Mouse (Mus musculus) kidney, adult 2 months (tissue): Measurements from ENCODE around the gene Scmh1. TPM values are rescaled to one million over a fixed set of nuclear protein-coding genes. Genes with fewer than 3 reads are reported as not detected.

ENCODE experiments used
- DNase-seq: peaks from one replicate; pipeline ENCODE4 v3.0.0; 2021
- H3K27ac ChIP-seq: fragments of 200-500 bp; 2 replicates; pipeline ENCODE4 v1.5.1; 2012; ENCODE audit warnings: low read depth, low read length, control low read depth, inconsistent platforms; ENCODE audit not compliant: insufficient read depth
- H3K27me3 ChIP-seq: fragments of 200-500 bp; replicated peaks from 2 replicates; pipeline ENCODE4 v1.6.1; 2012; ENCODE audit warnings: mild to moderate bottlenecking, moderate library complexity, low read length, inconsistent platforms; ENCODE audit not compliant: control insufficient read depth, insufficient read depth
- H3K36me3 ChIP-seq: fragments of 200-500 bp; 2 replicates; pipeline ENCODE4 v1.6.1; 2012; ENCODE audit warnings: mild to moderate bottlenecking, moderate library complexity, low read length, inconsistent platforms; ENCODE audit not compliant: control insufficient read depth, insufficient read depth
- H3K4me1 ChIP-seq: fragments of 200-500 bp; 2 replicates; pipeline ENCODE4 v1.6.1; 2011; ENCODE audit warnings: low read length; ENCODE audit not compliant: control insufficient read depth, insufficient read depth
- H3K4me3 ChIP-seq: fragments of 200-500 bp; 2 replicates; pipeline ENCODE4 v1.5.1; 2011; ENCODE audit warnings: mild to moderate bottlenecking, low read depth, low read length, control low read depth; ENCODE audit not compliant: insufficient read depth
- CTCF ChIP-seq: fragments of 200-500 bp; conservative IDR thresholded peaks from 2 replicates; pipeline ENCODE4 v1.5.1; 2011; ENCODE audit warnings: low read depth, mild to moderate bottlenecking, control low read depth, low read length, moderate library complexity, mixed read lengths; ENCODE audit not compliant: insufficient read depth, insufficient read length
- POLR2A ChIP-seq: fragments of 200-500 bp; IDR thresholded peaks from one replicate; pipeline ENCODE4 v1.6.1; 2011; ENCODE audit warnings: low read depth, low read length, control low read depth
- WGBS: fragments of 180-500 bp; shearing (Covaris S2); methylation state at CpG from one replicate; pipeline ENCODE4 v1.1.7; 2018; 5-methylcytosine and 5-hydroxymethylcytosine counted together
- polyA plus RNA-seq: library from polyadenylated mRNA; depleted of rRNA; stranded (reverse); fragments of >200 nt; gene quantifications from 2 replicates; pipeline ENCODE4 v1.2.3, GENCODE M21; 2012

Scmh1 gene
- polyA plus RNA-seq, 1 experiment: 28.1 TPM

DNA sequence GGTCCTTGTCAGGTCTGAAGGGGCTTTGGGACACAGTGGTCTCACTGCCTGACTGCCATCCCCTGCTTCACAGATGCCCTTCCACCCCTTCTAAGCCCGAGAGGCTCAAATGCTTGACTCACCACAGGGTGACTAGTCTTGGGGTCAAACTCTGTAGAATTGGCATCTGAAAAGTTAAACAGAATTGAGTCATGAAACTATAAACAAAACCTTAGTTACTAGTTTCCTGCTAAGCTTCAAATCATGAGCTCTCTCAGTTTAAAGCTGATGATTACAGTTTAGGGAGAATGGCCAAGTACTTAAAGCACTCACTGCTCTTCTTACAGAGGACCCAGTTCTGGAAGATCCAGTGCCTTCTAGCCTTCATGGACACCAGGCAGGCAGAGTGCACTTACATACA lies 139.8 kb downstream of the Scmh1 start:
- TF ChIP-seq POLR2A (no peak), CTCF (no peak)
- peaks cover 2% of the 10 kb centered on the region; the same call in 1 of the 2 replicates for H3K36me3 ChIP-seq
- WGBS: 75% methylated on average over 1 of the region's 1 CpGs

DNA sequence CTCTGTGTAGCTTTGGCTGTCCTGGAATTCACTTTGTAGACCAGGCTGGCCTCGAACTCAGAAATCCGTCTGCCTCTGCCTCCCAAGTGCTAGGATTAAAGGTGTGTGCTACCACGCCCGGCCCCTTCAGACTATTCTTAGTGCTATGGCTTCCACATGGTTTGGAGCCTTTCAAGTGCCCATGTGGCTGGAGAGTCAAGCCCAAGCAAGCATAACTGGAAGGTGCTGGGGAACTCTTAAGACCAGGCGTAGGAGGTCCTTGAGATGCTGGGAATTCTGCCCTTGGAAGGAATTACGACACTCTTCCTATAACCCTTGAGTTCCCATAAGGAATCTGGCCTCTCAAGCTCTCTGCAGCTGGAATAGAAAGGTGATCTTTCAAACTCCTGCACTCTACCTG lies 151.5 kb downstream of the Scmh1 start:
- Histone ChIP-seq H3K36me3 (peaks cover 10% of the 10 kb centered on the region), H3K27ac (no peak overlapping the region), H3K4me1 (0 out of 2 replicates have a peak, but pooled peaks cover 3% of the 10 kb centered on the region), H3K27me3 (no peaks in the 10 kb centered on the region), H3K4me3 (no peak overlapping the region)
- TF ChIP-seq CTCF: no peak
- TF ChIP-seq POLR2A: no peak
- DNase-seq: no peak
- 95% methylated on average over 6 of the region's 6 CpGs for WGBS

More for the DNA sequence above, 139.8 kb downstream of the Scmh1 start:
- no peak overlapping the region for H3K4me3 ChIP-seq
- no peak for DNase-seq
- H3K27ac ChIP-seq: no peak overlapping the region
- H3K4me1 ChIP-seq: no peaks in the 10 kb centered on the region
- H3K27me3 ChIP-seq: no peaks in the 10 kb centered on the region

DNA sequence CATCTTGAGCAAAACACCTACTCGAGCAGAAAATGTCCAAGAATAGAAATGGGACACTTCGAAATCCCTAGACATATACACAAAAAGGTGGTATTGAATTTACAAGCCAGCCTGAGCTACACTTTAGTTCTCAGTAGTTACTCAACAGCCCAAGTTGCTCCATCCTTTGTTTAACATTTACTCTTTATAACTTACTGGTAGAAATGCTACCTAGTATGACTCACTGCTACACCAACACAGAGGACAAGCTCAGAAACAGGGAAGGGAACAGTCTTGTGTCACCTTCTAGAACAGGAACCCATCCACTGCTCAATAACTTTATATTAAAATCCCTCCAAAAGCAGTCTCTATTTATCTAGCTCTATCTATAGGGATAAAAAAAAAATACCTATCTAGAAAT lies 160.6 kb downstream of the Scmh1 start:
- no peak overlapping the region for H3K27ac ChIP-seq
- no peaks in the 10 kb centered on the region for H3K27me3 ChIP-seq
- peak; percentile 49 for DNase-seq
- peaks cover 2% of the 10 kb centered on the region for H3K36me3 ChIP-seq
- no peak overlapping the region for H3K4me3 ChIP-seq
- WGBS: 60% methylated on average over 2 of the region's 2 CpGs
- TF ChIP-seq CTCF (no peak), POLR2A (no peak)
- peaks cover 16% of the 10 kb centered on the region; the same call in 1 of the 2 replicates for H3K4me1 ChIP-seq

DNA sequence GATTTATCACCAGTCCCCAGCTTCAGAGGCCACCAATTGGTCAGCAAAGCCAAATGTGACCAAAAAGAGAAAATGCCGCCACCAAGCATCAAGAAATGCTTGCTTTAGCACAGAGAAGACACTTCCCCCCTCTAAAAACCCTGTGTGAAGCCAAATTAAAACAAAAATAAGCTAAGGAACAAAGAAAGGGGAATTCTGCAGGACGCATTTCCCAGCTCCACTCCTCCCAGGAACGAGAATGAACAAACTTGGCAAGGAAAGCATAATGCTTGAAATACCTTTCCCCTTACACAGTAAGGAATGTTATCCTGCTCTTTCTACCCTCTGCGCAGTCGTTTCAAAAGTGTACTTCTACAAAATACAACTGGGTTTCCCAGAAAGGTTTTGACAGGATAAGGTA lies 162.9 kb downstream of the Scmh1 start:
- H3K4me1 ChIP-seq: peaks cover 21% of the 10 kb centered on the region; the same call in 1 of the 2 replicates
- no peak overlapping the region for H3K4me3 ChIP-seq
- TF ChIP-seq POLR2A: no peak
- no peak for TF ChIP-seq CTCF
- peak overlapping the region; percentile 67; the same call in 1 of the 2 replicates for H3K27ac ChIP-seq
- no peaks in the 10 kb centered on the region; the same call in 1 of the 2 replicates for H3K36me3 ChIP-seq
- DNase-seq: peak; percentile 63
- WGBS: 15% methylated on average over 5 of the region's 5 CpGs
- no peaks in the 10 kb centered on the region for H3K27me3 ChIP-seq

DNA sequence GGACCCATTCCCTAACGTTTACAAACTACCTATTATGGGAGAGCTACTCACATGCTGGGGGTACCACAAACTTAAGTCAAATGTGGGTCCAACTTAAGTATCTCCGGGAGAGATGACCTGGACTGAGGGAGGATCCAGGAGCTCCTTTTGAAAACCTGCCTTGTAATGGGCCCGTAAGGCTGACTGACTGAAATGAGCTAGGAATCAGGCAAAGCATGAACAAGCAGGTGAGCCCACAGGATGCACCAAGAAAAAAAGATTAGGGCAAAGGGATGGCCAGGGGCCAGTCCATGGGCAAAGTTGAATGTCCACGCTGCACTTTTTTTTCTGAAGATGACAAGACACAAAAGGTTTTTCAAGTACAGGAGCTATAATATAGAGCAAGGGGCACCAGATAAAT lies 163.9 kb downstream of the Scmh1 start:
- WGBS: 21% methylated on average over 4 of the region's 4 CpGs
- DNase-seq: peak; percentile 71
- Histone ChIP-seq H3K27ac (peak overlapping the region; percentile 8), H3K4me1 (peaks cover 21% of the 10 kb centered on the region; the same call in 1 of the 2 replicates), H3K36me3 (no peaks in the 10 kb centered on the region; the same call in 1 of the 2 replicates), H3K27me3 (no peaks in the 10 kb centered on the region), H3K4me3 (peak overlapping the region; percentile 87)
- TF ChIP-seq POLR2A (no peak), CTCF (no peak)

DNA sequence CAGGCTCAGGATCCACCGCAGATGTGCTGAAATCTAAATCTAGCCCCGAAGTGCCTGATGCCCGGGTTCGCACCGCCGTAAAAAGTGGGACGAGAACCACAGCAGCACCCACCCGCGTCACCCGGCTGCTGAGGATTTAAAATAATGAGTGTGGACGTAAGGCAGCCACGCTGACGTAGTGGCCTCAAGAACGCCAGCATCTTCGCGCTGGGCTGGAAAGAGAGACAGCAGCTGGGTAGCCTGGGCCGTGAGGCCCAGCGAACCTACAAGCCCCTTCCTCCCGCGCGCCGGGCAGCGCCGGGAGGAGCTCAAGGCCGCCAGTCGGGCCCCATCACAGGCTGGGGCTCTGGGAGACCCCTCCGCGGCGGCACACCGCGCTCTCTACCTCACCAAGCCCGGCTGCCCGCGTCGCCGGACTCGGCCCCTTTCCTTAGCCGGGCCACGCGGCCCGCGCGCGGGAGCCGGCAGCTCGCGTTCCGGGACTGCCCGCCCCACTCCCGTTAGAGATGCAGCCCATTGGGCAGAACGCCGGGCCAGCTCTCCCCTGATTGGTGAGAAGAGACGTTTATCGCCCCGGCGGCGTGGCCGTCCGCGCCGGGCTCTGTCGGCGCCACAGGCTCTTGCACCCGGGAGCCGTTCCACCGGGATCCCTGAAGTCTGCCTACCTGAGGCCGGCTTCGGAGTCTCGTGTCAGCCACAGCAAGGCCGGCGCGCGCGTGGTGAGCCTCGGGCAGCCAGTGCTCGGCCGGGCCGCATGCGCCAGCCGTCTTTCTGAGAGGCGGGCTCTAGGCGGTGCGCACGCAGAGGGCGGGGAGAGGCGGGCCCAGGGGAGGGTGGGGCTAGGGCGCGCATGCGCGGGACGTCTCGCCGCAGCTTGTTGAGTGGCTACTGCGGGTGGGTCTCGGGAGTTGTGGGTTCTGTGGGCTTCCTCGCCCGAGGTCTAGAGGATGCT lies 164.7 kb downstream of the Scmh1 start, which contains the start of gene Ctps:
Ctps (minus strand) TSS at position 791 of the 952 bp plus-strand sequence.
- Histone ChIP-seq H3K36me3 (no peaks in the 10 kb centered on the region; the same call in 1 of the 2 replicates), H3K27me3 (no peaks in the 10 kb centered on the region), H3K4me1 (peaks cover 21% of the 10 kb centered on the region; the same call in 1 of the 2 replicates), H3K4me3 (peak within 1 kb of the TSS; percentile 87), H3K27ac (peak within 1 kb of the TSS; percentile 89)
- DNase-seq: peak; percentile 97
- under 1% methylated on average over 97 of the region's 97 CpGs for WGBS
- TF ChIP-seq CTCF: no peak
- TF ChIP-seq POLR2A: peak; percentile 88
